Mouse (Mus musculus): Measurements from ENCODE around the gene Nup85. TPM values are rescaled to one million over a fixed set of nuclear protein-coding genes. Genes with fewer than 3 reads are reported as not detected.

The Nup85 gene
- polyA plus RNA-seq, 1 experiment, result 16.8 TPM

- whole genome bisulfite sequencing, result under 1% methylated on average over 16 of the region's 16 CpGs
- TF ChIP-seq CTCF (IDR thresholded peaks at IDR 0.05; ENCODE audit: extremely low read depth, insufficient read length, insufficient replicate concordance, low read depth, low read length) (no peak), POLR2A (IDR thresholded peaks at IDR 0.05; ENCODE audit: low read depth, low read length) (no peak)
- H3K4me3 ChIP-seq (ENCODE audit: low read depth, low read length), result peak overlapping the region; percentile 65
- peak overlapping the region; percentile 84 for H3K27ac ChIP-seq (ENCODE audit: insufficient read depth, low read depth, low read length)
- H3K36me3 ChIP-seq (ENCODE audit: control insufficient read depth, insufficient read depth, low read length), result peaks cover 23% of the 10 kb centered on the region
- peaks cover 11% of the 10 kb centered on the region for H3K4me1 ChIP-seq (ENCODE audit: control insufficient read depth, insufficient read depth, insufficient read length, low read length)
- no peaks in the 10 kb centered on the region for H3K27me3 ChIP-seq (ENCODE audit: control insufficient read depth, insufficient read depth, low read length)
These were observed 49.1 kb downstream of the Nup85 start for GRCm38 (mm10) chr11:115613138-115613945.

GRCm38 (mm10) chr11:115614346-115615107 is 50.3 kb downstream of the Nup85 start:
- no peaks in the 10 kb centered on the region for H3K27me3 ChIP-seq (ENCODE audit: control insufficient read depth, insufficient read depth, low read length)
- H3K27ac ChIP-seq (ENCODE audit: insufficient read depth, low read depth, low read length), result no peak overlapping the region
- 85% methylated on average over 10 of the region's 10 CpGs for WGBS
- no peak overlapping the region for H3K4me3 ChIP-seq (ENCODE audit: low read depth, low read length)
- H3K4me1 ChIP-seq (ENCODE audit: control insufficient read depth, insufficient read depth, insufficient read length, low read length), result peaks cover 11% of the 10 kb centered on the region
- TF ChIP-seq CTCF (IDR thresholded peaks at IDR 0.05; ENCODE audit: extremely low read depth, insufficient read length, insufficient replicate concordance, low read depth, low read length) (no peak), POLR2A (IDR thresholded peaks at IDR 0.05; ENCODE audit: low read depth, low read length) (no peak)
- H3K36me3 ChIP-seq (ENCODE audit: control insufficient read depth, insufficient read depth, low read length), result peaks cover 15% of the 10 kb centered on the region

GRCm38 (mm10) chr11:115615108-115615825 is 51.0 kb downstream of the Nup85 start:
- 84% methylated on average over 15 of the region's 15 CpGs for WGBS

GRCm38 (mm10) chr11:115615875-115616274 is 51.6 kb downstream of the Nup85 start:
- 89% methylated on average over 6 of the region's 6 CpGs for WGBS
- TF ChIP-seq POLR2A (IDR thresholded peaks at IDR 0.05; ENCODE audit: low read depth, low read length) (no peak), CTCF (IDR thresholded peaks at IDR 0.05; ENCODE audit: extremely low read depth, insufficient read length, insufficient replicate concordance, low read depth, low read length) (no peak)
- Histone ChIP-seq H3K4me1 (ENCODE audit: control insufficient read depth, insufficient read depth, insufficient read length, low read length) (peaks cover 11% of the 10 kb centered on the region), H3K27ac (ENCODE audit: insufficient read depth, low read depth, low read length) (no peak overlapping the region), H3K36me3 (ENCODE audit: control insufficient read depth, insufficient read depth, low read length) (peaks cover 20% of the 10 kb centered on the region), H3K27me3 (ENCODE audit: control insufficient read depth, insufficient read depth, low read length) (no peaks in the 10 kb centered on the region), H3K4me3 (ENCODE audit: low read depth, low read length) (no peak overlapping the region)

More at GRCm38 (mm10) chr11:115615108-115615825, 51.0 kb downstream of the Nup85 start:
- H3K27ac ChIP-seq (ENCODE audit: insufficient read depth, low read depth, low read length), result no peak overlapping the region
- H3K27me3 ChIP-seq (ENCODE audit: control insufficient read depth, insufficient read depth, low read length), result no peaks in the 10 kb centered on the region
- no peak overlapping the region for H3K4me3 ChIP-seq (ENCODE audit: low read depth, low read length)
- TF ChIP-seq CTCF (IDR thresholded peaks at IDR 0.05; ENCODE audit: extremely low read depth, insufficient read length, insufficient replicate concordance, low read depth, low read length) (no peak), POLR2A (IDR thresholded peaks at IDR 0.05; ENCODE audit: low read depth, low read length) (no peak)
- H3K36me3 ChIP-seq (ENCODE audit: control insufficient read depth, insufficient read depth, low read length), result peaks cover 15% of the 10 kb centered on the region
- peaks cover 11% of the 10 kb centered on the region for H3K4me1 ChIP-seq (ENCODE audit: control insufficient read depth, insufficient read depth, insufficient read length, low read length)

- H3K27me3 ChIP-seq (ENCODE audit: control insufficient read depth, insufficient read depth, low read length), result no peaks in the 10 kb centered on the region
- peaks cover 22% of the 10 kb centered on the region for H3K36me3 ChIP-seq (ENCODE audit: control insufficient read depth, insufficient read depth, low read length)
- TF ChIP-seq CTCF (IDR thresholded peaks at IDR 0.05; ENCODE audit: extremely low read depth, insufficient read length, insufficient replicate concordance, low read depth, low read length), result no peak
- no peak for TF ChIP-seq POLR2A (IDR thresholded peaks at IDR 0.05; ENCODE audit: low read depth, low read length)
- no peak overlapping the region for H3K27ac ChIP-seq (ENCODE audit: insufficient read depth, low read depth, low read length)
- WGBS, result 96% methylated on average over 7 of the region's 7 CpGs
- H3K4me3 ChIP-seq (ENCODE audit: low read depth, low read length), result no peak overlapping the region
- peaks cover 11% of the 10 kb centered on the region for H3K4me1 ChIP-seq (ENCODE audit: control insufficient read depth, insufficient read depth, insufficient read length, low read length)
These were observed 52.1 kb downstream of the Nup85 start for GRCm38 (mm10) chr11:115616371-115616770.

GRCm38 (mm10) chr11:115616893-115617292 is 52.7 kb downstream of the Nup85 start:
- H3K4me3 ChIP-seq (ENCODE audit: low read depth, low read length), result no peak overlapping the region
- no peak overlapping the region for H3K27ac ChIP-seq (ENCODE audit: insufficient read depth, low read depth, low read length)
- no peaks in the 10 kb centered on the region for H3K27me3 ChIP-seq (ENCODE audit: control insufficient read depth, insufficient read depth, low read length)
- TF ChIP-seq POLR2A (IDR thresholded peaks at IDR 0.05; ENCODE audit: low read depth, low read length) (no peak), CTCF (IDR thresholded peaks at IDR 0.05; ENCODE audit: extremely low read depth, insufficient read length, insufficient replicate concordance, low read depth, low read length) (no peak)
- H3K4me1 ChIP-seq (ENCODE audit: control insufficient read depth, insufficient read depth, insufficient read length, low read length), result peaks cover 7% of the 10 kb centered on the region
- WGBS, result 93% methylated on average over 6 of the region's 6 CpGs
- H3K36me3 ChIP-seq (ENCODE audit: control insufficient read depth, insufficient read depth, low read length), result peaks cover 23% of the 10 kb centered on the region

All from small intestine, adult 2 months (tissue).